Mouse (Mus musculus): ENCODE measurements around the gene Wwox.

- no peak for TF ChIP-seq CTCF (IDR thresholded peaks at IDR 0.05; ENCODE audit: low read depth, low read length)
- no peak for TF ChIP-seq POLR2A (IDR thresholded peaks at IDR 0.05; ENCODE audit: borderline replicate concordance, low read depth, low read length)
These were observed 13.3 kb downstream of the Wwox start for GRCm38 (mm10) chr8:114452781-114453221.
